Mouse (Mus musculus) sigmoid colon, adult 10 weeks (tissue): ENCODE data around the gene Muc1. TPM values are rescaled to one million over a fixed set of nuclear protein-coding genes. Genes with fewer than 3 reads are reported as not detected.

Experiments
- polyA plus RNA-seq: library from polyadenylated mRNA; stranded (reverse); fragments of 350-450 nt; fragmentation: Illumina TruSeq; extraction: RNeasy Lipid Tissue Mini Kit (QIAGEN cat#74804); gene quantifications from one replicate; pipeline ENCODE4 v1.2.3, GENCODE M21; 2014; ENCODE audit warnings: low read depth, low replicate concordance

Gene Muc1
- polyA plus RNA-seq, result 5.0 TPM

GRCm38 (mm10) chr3:89228836-89229235, at the start of gene Muc1:
Gene Muc1, plus strand, starts transcription at chr3:89229057.

GRCm38 (mm10) chr3:89183058-89183958, 45.5 kb upstream of the Muc1 start, which contains the start of gene Fam189b:
Gene Fam189b, plus strand, starts transcription at chr3:89183143.

GRCm38 (mm10) chr3:89202253-89203141, 26.4 kb upstream of the Muc1 start, which contains the start of gene Gba:
Gene Gba, plus strand, starts transcription at chr3:89202928.

GRCm38 (mm10) chr3:89214681-89215411, 14.0 kb upstream of the Muc1 start, which contains the start of gene Thbs3:
Gene Thbs3, plus strand, starts transcription at chr3:89215180.

GRCm38 (mm10) chr3:89226900-89227299, 2.0 kb upstream of the Muc1 start, which contains the start of gene Mtx1:
Gene Mtx1, minus strand, starts transcription at chr3:89227088.

GRCm38 (mm10) chr3:89245688-89246171, 16.9 kb downstream of the Muc1 start, which contains the start of gene Krtcap2:
Gene Krtcap2, plus strand, starts transcription at chr3:89245966.

GRCm38 (mm10) chr3:89246261-89247100, 17.6 kb downstream of the Muc1 start, which contains the start of gene Trim46:
Gene Trim46, minus strand, starts transcription at chr3:89246309.

GRCm38 (mm10) chr3:89259076-89259475, 30.2 kb downstream of the Muc1 start, which contains the start of gene Dpm3:
Gene Dpm3, plus strand, starts transcription at chr3:89259358.

GRCm38 (mm10) chr3:89270051-89270755, 41.3 kb downstream of the Muc1 start, which contains the start of gene Slc50a1:
Gene Slc50a1, minus strand, starts transcription at chr3:89270570.

GRCm38 (mm10) chr3:89280606-89281511, 52.0 kb downstream of the Muc1 start, which contains the start of gene Efna1:
Gene Efna1, minus strand, starts transcription at chr3:89281142.

Other genes starting within 250 kb of the Muc1 start
- gene Rusc1, start 135.7 kb upstream of the Muc1 start, polyA plus RNA-seq, result 8.9 TPM
- not detected for gene Gm43738, start 128.0 kb upstream of the Muc1 start, polyA plus RNA-seq
- gene Fdps, start 127.1 kb upstream of the Muc1 start, polyA plus RNA-seq, result 20.9 TPM
- gene Pklr, start 92.9 kb upstream of the Muc1 start, polyA plus RNA-seq, result 22.4 TPM
- gene Hcn3, start 68.9 kb upstream of the Muc1 start, polyA plus RNA-seq, result not detected
- gene Clk2, start 64.3 kb upstream of the Muc1 start, polyA plus RNA-seq, result 19.0 TPM
- 10.6 TPM for gene Scamp3, start 51.6 kb upstream of the Muc1 start, polyA plus RNA-seq
- gene Fam189b, start 45.9 kb upstream of the Muc1 start, polyA plus RNA-seq, result 0.76 TPM
- gene Gba, start 26.1 kb upstream of the Muc1 start, polyA plus RNA-seq, result 16.0 TPM
- gene Thbs3, start 13.9 kb upstream of the Muc1 start, polyA plus RNA-seq, result 1.5 TPM
- gene Mtx1, start 2.0 kb upstream of the Muc1 start, polyA plus RNA-seq, result 29.7 TPM
- gene Krtcap2, start 16.9 kb downstream of the Muc1 start, polyA plus RNA-seq, result 24.4 TPM
- 0.19 TPM for gene Trim46, start 17.3 kb downstream of the Muc1 start, polyA plus RNA-seq
- not detected for gene Dpm3, start 30.3 kb downstream of the Muc1 start, polyA plus RNA-seq
- gene Slc50a1, start 41.5 kb downstream of the Muc1 start, polyA plus RNA-seq, result 38.2 TPM
- 20.5 TPM for gene Efna1, start 52.1 kb downstream of the Muc1 start, polyA plus RNA-seq
- not detected for gene Efna3, start 93.9 kb downstream of the Muc1 start, polyA plus RNA-seq
- not detected for gene Efna4, start 109.0 kb downstream of the Muc1 start, polyA plus RNA-seq
- gene Adam15, start 120.9 kb downstream of the Muc1 start, polyA plus RNA-seq, result 14.9 TPM
- gene Dcst2, start 132.9 kb downstream of the Muc1 start, polyA plus RNA-seq, result not detected
- 0.35 TPM for gene Dcst1, start 136.2 kb downstream of the Muc1 start, polyA plus RNA-seq
- 11.5 TPM for gene Zbtb7b, start 165.7 kb downstream of the Muc1 start, polyA plus RNA-seq
- 2.4 TPM for gene Lenep, start 173.7 kb downstream of the Muc1 start, polyA plus RNA-seq
- 1.6 TPM for gene Flad1, start 182.8 kb downstream of the Muc1 start, polyA plus RNA-seq
- gene Cks1b, start 189.3 kb downstream of the Muc1 start, polyA plus RNA-seq, result 3.3 TPM
- 33.2 TPM for gene Shc1, start 189.4 kb downstream of the Muc1 start, polyA plus RNA-seq
- 7.7 TPM for gene Pygo2, start 201.2 kb downstream of the Muc1 start, polyA plus RNA-seq
- 23.5 TPM for gene Pbxip1, start 207.6 kb downstream of the Muc1 start, polyA plus RNA-seq
- 1.9 TPM for gene Pmvk, start 225.5 kb downstream of the Muc1 start, polyA plus RNA-seq